Mouse (Mus musculus): Measurements from ENCODE around the gene Vmn1r217.
"Not testable (repeated sequence)": the region's sequence is repeated elsewhere in the genome, so short reads cannot be mapped to it uniquely, and the experiment has no call there.

The Vmn1r217 gene

GRCm38 (mm10) chr13:23118126-23118525 is at the start of gene Vmn1r217:
TSS of gene Vmn1r217 (minus strand) at chr13:23118226.
- DNase-seq (ENCODE audit: low spot score), result not testable (repeated sequence)

- DNase-seq (ENCODE audit: low spot score), result not testable (repeated sequence)
Measured at GRCm38 (mm10) chr13:23166471-23166870, 48.4 kb upstream of the Vmn1r217 start.

- no peak for DNase-seq (ENCODE audit: low spot score)
Measured at GRCm38 (mm10) chr13:23159012-23159411, 41.0 kb upstream of the Vmn1r217 start, which contains the start of gene Vmn1r219. TSS of gene Vmn1r219 (plus strand) at chr13:23159312.

GRCm38 (mm10) chr13:23157848-23158247 is 39.8 kb upstream of the Vmn1r217 start:
- no peak for DNase-seq (ENCODE audit: low spot score)

- DNase-seq (ENCODE audit: low spot score), result no peak
Measured at GRCm38 (mm10) chr13:23138880-23139279, 20.9 kb upstream of the Vmn1r217 start.

- DNase-seq (ENCODE audit: low spot score), result no peak
Measured at GRCm38 (mm10) chr13:23133501-23133900, 15.5 kb upstream of the Vmn1r217 start.

GRCm38 (mm10) chr13:23133099-23133498 is 15.1 kb upstream of the Vmn1r217 start, which contains the start of gene Vmn1r218:
TSS of gene Vmn1r218 (plus strand) at chr13:23133155.
- DNase-seq (ENCODE audit: low spot score), result no peak

GRCm38 (mm10) chr13:23120611-23121010 is 2.6 kb upstream of the Vmn1r217 start:
- DNase-seq (ENCODE audit: low spot score), result no peak

- DNase-seq (ENCODE audit: low spot score), result no peak
Measured at GRCm38 (mm10) chr13:23094386-23094785, 23.6 kb downstream of the Vmn1r217 start.

- no peak for DNase-seq (ENCODE audit: low spot score)
Measured at GRCm38 (mm10) chr13:23069312-23069711, 48.7 kb downstream of the Vmn1r217 start.

GRCm38 (mm10) chr13:23067725-23068124 is 50.3 kb downstream of the Vmn1r217 start, which contains the start of gene Vmn1r215:
TSS of gene Vmn1r215 (plus strand) at chr13:23068025.
- no peak for DNase-seq (ENCODE audit: low spot score)

GRCm38 (mm10) chr13:23057778-23058177 is 60.2 kb downstream of the Vmn1r217 start:
- DNase-seq (ENCODE audit: low spot score), result no peak
